Mouse (Mus musculus) limb, embryonic 14.5 days (tissue): ENCODE data around the gene Tmem266. TPM values are rescaled to one million over a fixed set of nuclear protein-coding genes. Genes with fewer than 3 reads are reported as not detected.

Source experiments
- ATAC-seq: fragments of 200-750 bp; cut with Nextera tagmentation; 2 replicates; pipeline ENCODE4 v1.8.0; 2017; ENCODE audit warnings: low read depth, moderate number of reproducible peaks, moderate TSS enrichment; ENCODE audit not compliant: low FRiP score
- DNase-seq: peaks from one replicate; pipeline ENCODE4 v3.0.0-alpha.2; 2015; ENCODE audit warnings: low spot score
- H3K27ac ChIP-seq: fragments of 300-500 bp; sonication (generic); replicated peaks from 2 replicates; pipeline ENCODE4 v1.5.1; 2014; ENCODE audit warnings: low read depth, mild to moderate bottlenecking, low read length, moderate library complexity, mixed read lengths
- H3K27me3 ChIP-seq: fragments of 300-500 bp; sonication (generic); 2 replicates; pipeline ENCODE4 v1.6.1; 2014; ENCODE audit warnings: low read length, mixed read lengths; ENCODE audit not compliant: control insufficient read depth, insufficient read depth
- H3K36me3 ChIP-seq: fragments of 300-500 bp; sonication (generic); 2 replicates; pipeline ENCODE4 v1.6.1; 2014; ENCODE audit warnings: mild to moderate bottlenecking, low read length, moderate library complexity, mixed read lengths; ENCODE audit not compliant: control insufficient read depth, insufficient read depth
- H3K4me1 ChIP-seq: fragments of 300-500 bp; sonication (generic); 2 replicates; pipeline ENCODE4 v1.6.1; 2014; ENCODE audit warnings: antibody characterized with exemption, low read length, mixed read lengths; ENCODE audit not compliant: control insufficient read depth, insufficient read depth
- H3K4me2 ChIP-seq: fragments of 300-500 bp; sonication (generic); replicated peaks from 2 replicates; pipeline ENCODE4 v1.6.1; 2014; ENCODE audit warnings: low read depth, mild to moderate bottlenecking, low read length, moderate library complexity; ENCODE audit not compliant: severe bottlenecking
- H3K4me3 ChIP-seq: fragments of 300-500 bp; sonication (generic); replicated peaks from 2 replicates; pipeline ENCODE4 v1.5.1; 2014; ENCODE audit warnings: low read length
- H3K9ac ChIP-seq: fragments of 300-500 bp; sonication (generic); 2 replicates; pipeline ENCODE4 v1.6.1; 2014; ENCODE audit warnings: mild to moderate bottlenecking, low read depth, low read length, moderate library complexity; ENCODE audit not compliant: severe bottlenecking
- H3K9me3 ChIP-seq: fragments of 300-500 bp; sonication (generic); 2 replicates; pipeline ENCODE4 v1.6.1; 2016; ENCODE audit warnings: low read length; ENCODE audit not compliant: control insufficient read depth
- POLR2A ChIP-seq: fragments of 200-500 bp; IDR thresholded peaks from 2 replicates; pipeline ENCODE4 v1.8.0; 2012; ENCODE audit warnings: inconsistent platforms, mild to moderate bottlenecking, moderate library complexity, borderline replicate concordance; ENCODE audit not compliant: insufficient read depth, insufficient read length; ENCODE audit errors: extremely low read depth
- WGBS: fragments of 180-500 bp; shearing (Covaris S2); extraction: QIAGEN DNeasy Blood & Tissue Kit; methylation state at CpG from one replicate; pipeline ENCODE4 v1.1.7; 2014; 5-methylcytosine and 5-hydroxymethylcytosine counted together
- polyA plus RNA-seq, 2 experiments: library from polyadenylated mRNA; depleted of rRNA in 1 of 2; stranded (reverse) in 1 of 2; unstranded in 1 of 2; fragments of >200 nt; fragmentation: Nextera tagmentation in 1 of 2; extraction: Ambion mirVana in 1 of 2; gene quantifications; 2 replicates each; pipeline versions ENCODE4 v1.2.1 to v1.2.3; 2012 to 2014

The Tmem266 gene
- polyA plus RNA-seq, 2 experiments, result 0.40 to 1.3 TPM

GRCm38 (mm10) chr9:55324516-55324915 lies 2.2 kb upstream of the Tmem266 start:
- 60% methylated on average over 10 of the region's 10 CpGs for WGBS
- no peak overlapping the region for H3K4me2 ChIP-seq
- H3K9ac ChIP-seq, result no peak overlapping the region
- TF ChIP-seq POLR2A, result no peak
- no peak overlapping the region for H3K27ac ChIP-seq
- H3K4me1 ChIP-seq, result 0 out of 2 replicates have a peak, but pooled peaks cover 4% of the 10 kb centered on the region
- H3K36me3 ChIP-seq, result no peaks in the 10 kb centered on the region
- H3K27me3 ChIP-seq, result peaks cover 29% of the 10 kb centered on the region
- H3K4me3 ChIP-seq, result no peak overlapping the region
- ATAC-seq (no peak), DNase-seq (no peak)
- H3K9me3 ChIP-seq, result no peaks in the 10 kb centered on the region

- Histone ChIP-seq H3K9ac (no peak overlapping the region), H3K27ac (no peak overlapping the region), H3K9me3 (no peaks in the 10 kb centered on the region), H3K4me3 (no peak overlapping the region), H3K4me2 (no peak overlapping the region), H3K4me1 (0 out of 2 replicates have a peak, but pooled peaks cover 4% of the 10 kb centered on the region), H3K36me3 (no peaks in the 10 kb centered on the region), H3K27me3 (peaks cover 29% of the 10 kb centered on the region)
- WGBS, result 24% methylated on average over 1 of the region's 1 CpGs
- TF ChIP-seq POLR2A, result no peak
- DNase-seq, result no peak
- no peak for ATAC-seq
Observed at GRCm38 (mm10) chr9:55325061-55325460, 1.7 kb upstream of the Tmem266 start.

GRCm38 (mm10) chr9:55325564-55326514 lies 874 bp upstream of the Tmem266 start:
- peak overlapping the region; percentile 67 for H3K4me3 ChIP-seq
- ATAC-seq (no peak; the same call in 1 of the 2 replicates), DNase-seq (no peak)
- H3K27me3 ChIP-seq, result peaks cover 29% of the 10 kb centered on the region
- H3K4me1 ChIP-seq, result 0 out of 2 replicates have a peak, but pooled peaks cover 4% of the 10 kb centered on the region
- peak overlapping the region; percentile 96 for H3K4me2 ChIP-seq
- no peaks in the 10 kb centered on the region for H3K36me3 ChIP-seq
- peak overlapping the region; percentile 69 for H3K9ac ChIP-seq
- no peaks in the 10 kb centered on the region for H3K9me3 ChIP-seq
- 13% methylated on average over 18 of the region's 18 CpGs for WGBS
- no peak for TF ChIP-seq POLR2A
- H3K27ac ChIP-seq, result no peak overlapping the region

- Histone ChIP-seq H3K27ac (no peak overlapping the region), H3K4me1 (peaks cover 9% of the 10 kb centered on the region; the same call in 1 of the 2 replicates), H3K9me3 (no peaks in the 10 kb centered on the region), H3K4me2 (peak overlapping the region; percentile 96), H3K4me3 (peak overlapping the region; percentile 67), H3K27me3 (peaks cover 29% of the 10 kb centered on the region), H3K9ac (peak overlapping the region; percentile 69), H3K36me3 (no peaks in the 10 kb centered on the region)
- TF ChIP-seq POLR2A, result no peak
- WGBS, result under 1% methylated on average over 13 of the region's 13 CpGs
- peak; percentile 44 for DNase-seq
- ATAC-seq, result no peak
Observed at GRCm38 (mm10) chr9:55327234-55327615, 512 bp downstream of the Tmem266 start.

GRCm38 (mm10) chr9:55328151-55328918 lies 1.6 kb downstream of the Tmem266 start:
- WGBS, result 23% methylated on average over 14 of the region's 14 CpGs
- H3K9me3 ChIP-seq, result no peaks in the 10 kb centered on the region
- H3K4me2 ChIP-seq, result no peak overlapping the region
- H3K9ac ChIP-seq, result no peak overlapping the region
- no peak for TF ChIP-seq POLR2A
- H3K4me3 ChIP-seq, result no peak overlapping the region
- no peak for ATAC-seq
- DNase-seq, result no peak
- H3K4me1 ChIP-seq, result peaks cover 17% of the 10 kb centered on the region; the same call in 1 of the 2 replicates
- peaks cover 29% of the 10 kb centered on the region for H3K27me3 ChIP-seq
- no peaks in the 10 kb centered on the region for H3K36me3 ChIP-seq
- H3K27ac ChIP-seq, result no peak overlapping the region
